Mouse (Mus musculus): Measurements from ENCODE around the gene Epb41l3. TPM values are rescaled to one million over a fixed set of nuclear protein-coding genes. Genes with fewer than 3 reads are reported as not detected.

Epb41l3 gene
- polyA plus RNA-seq, 1 experiment from 2014 or later: 118 TPM

DNA sequence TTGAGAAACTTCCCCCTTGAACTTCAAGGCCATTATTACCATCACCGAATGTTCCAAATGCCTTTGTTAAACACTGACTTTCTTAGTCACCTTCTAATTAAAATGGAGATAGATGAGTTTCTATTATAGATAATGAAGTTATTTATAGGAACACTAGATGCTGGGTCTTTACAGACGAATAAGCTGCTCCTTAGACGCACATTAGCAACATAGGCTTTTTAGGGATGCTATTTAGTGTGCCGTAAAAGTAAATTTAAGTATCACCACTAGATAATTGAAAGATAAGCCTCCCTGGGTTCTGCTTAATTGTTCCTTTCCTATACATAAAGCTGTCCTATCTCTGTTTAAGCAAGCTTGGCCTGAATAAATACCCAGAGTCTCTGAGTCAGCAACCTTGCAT is 226.1 kb downstream of the Epb41l3 start:
- Histone ChIP-seq H3K9me3 (no peaks in the 10 kb centered on the region), H3K4me1 (replicated peaks) (no peaks in the 10 kb centered on the region), H3K4me3 (replicated peaks) (no peak overlapping the region), H3K27ac (no peak overlapping the region), H3K27me3 (no peaks in the 10 kb centered on the region), H3K36me3 (no peaks in the 10 kb centered on the region), H3K9ac (replicated peaks) (no peak overlapping the region), H3K4me2 (no peak overlapping the region)
- ATAC-seq (ENCODE audit: insufficient number of reproducible peaks, insufficient read depth, low FRiP score, low TSS enrichment, low read depth): no peak
- 70% methylated on average over 4 of the region's 4 CpGs for WGBS

DNA sequence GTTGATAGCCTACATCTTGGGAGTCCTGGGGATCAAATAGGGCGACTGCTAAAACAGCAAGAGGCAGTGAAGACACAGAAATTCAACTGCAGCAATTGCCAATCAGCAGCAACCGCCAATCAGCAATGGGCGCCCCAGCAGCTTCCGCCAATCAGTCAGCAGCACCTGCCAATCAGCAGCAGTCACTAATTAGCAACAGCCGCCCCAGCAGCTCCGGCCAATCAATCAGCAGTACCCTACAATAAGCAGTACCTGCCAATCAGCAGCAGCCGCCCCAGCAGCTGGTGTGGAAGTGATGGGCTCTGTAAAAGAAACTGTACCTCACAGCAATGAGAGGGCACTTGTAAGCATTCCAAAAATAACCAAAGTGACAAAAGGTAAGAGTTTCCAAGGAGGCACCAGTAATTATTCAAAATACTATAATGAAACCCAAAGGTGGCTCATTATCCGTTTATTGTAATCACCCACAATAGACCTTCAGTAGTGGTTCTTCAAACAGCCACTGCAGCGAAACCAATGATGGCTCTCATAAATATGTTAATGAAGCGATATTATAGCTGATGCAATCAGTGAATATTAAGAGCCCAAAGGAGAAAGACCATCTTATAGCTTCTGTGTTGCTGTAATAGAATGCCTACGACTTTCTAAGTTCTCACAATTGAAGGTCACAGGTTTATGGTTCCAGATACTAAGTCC is 228.2 kb downstream of the Epb41l3 start:
- Histone ChIP-seq H3K27me3 (no peaks in the 10 kb centered on the region), H3K9ac (replicated peaks) (no peak overlapping the region), H3K4me1 (replicated peaks) (no peaks in the 10 kb centered on the region), H3K27ac (no peak overlapping the region), H3K36me3 (no peaks in the 10 kb centered on the region), H3K9me3 (no peaks in the 10 kb centered on the region), H3K4me3 (replicated peaks) (no peak overlapping the region), H3K4me2 (no peak overlapping the region)
- ATAC-seq (ENCODE audit: insufficient number of reproducible peaks, insufficient read depth, low FRiP score, low TSS enrichment, low read depth): no peak
- WGBS: 75% methylated on average over 11 of the region's 11 CpGs

DNA sequence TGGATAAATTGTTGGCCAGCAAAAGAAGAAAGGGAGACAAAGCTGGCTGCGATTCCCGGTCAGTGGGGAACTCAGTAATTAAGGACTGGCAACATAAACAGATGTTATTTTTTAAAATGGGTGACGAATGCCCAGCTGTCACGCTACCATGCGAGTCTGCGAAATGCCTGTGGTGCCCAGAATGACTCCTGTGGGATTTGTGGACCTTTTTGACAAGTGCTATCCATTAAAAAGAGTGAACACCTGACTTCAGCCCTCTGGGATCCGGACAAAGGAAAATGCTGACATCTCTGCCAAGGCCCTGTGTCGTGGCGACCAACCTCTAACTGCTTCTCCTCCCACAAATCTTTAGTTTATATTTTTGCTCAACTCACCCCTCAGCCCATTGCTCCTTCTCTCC is 232.2 kb downstream of the Epb41l3 start:
- no peak overlapping the region for H3K4me3 ChIP-seq (replicated peaks)
- no peak overlapping the region for H3K27ac ChIP-seq
- H3K36me3 ChIP-seq: no peaks in the 10 kb centered on the region
- WGBS: 69% methylated on average over 9 of the region's 9 CpGs
- H3K9me3 ChIP-seq: no peaks in the 10 kb centered on the region
- ATAC-seq (ENCODE audit: insufficient number of reproducible peaks, insufficient read depth, low FRiP score, low TSS enrichment, low read depth): no peak
- H3K4me2 ChIP-seq: no peak overlapping the region
- H3K4me1 ChIP-seq (replicated peaks): no peaks in the 10 kb centered on the region
- H3K9ac ChIP-seq (replicated peaks): no peak overlapping the region
- no peaks in the 10 kb centered on the region for H3K27me3 ChIP-seq

DNA sequence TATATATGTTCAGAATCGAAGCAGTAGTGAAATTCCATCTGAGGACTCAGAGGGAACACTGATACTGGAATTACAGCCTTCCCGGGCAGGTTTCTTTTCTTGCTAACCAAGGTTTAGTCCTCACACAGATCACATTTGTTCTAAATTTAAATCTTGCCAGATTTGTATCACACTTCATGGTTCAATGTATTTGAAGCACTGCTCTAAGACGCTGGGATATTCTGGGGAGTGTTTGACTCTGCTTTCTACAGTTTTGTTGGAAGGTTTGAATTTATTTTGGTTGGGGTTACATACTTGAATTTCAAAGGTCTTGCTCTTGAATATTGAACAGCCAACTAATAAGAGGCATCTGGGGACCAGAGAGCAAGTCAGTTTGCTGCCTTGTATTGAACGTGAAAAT is 234.4 kb downstream of the Epb41l3 start:
- Histone ChIP-seq H3K4me2 (no peak overlapping the region), H3K27ac (no peak overlapping the region), H3K9ac (replicated peaks) (no peak overlapping the region), H3K4me1 (replicated peaks) (no peaks in the 10 kb centered on the region), H3K36me3 (no peaks in the 10 kb centered on the region), H3K27me3 (no peaks in the 10 kb centered on the region), H3K4me3 (replicated peaks) (no peak overlapping the region), H3K9me3 (no peaks in the 10 kb centered on the region)
- ATAC-seq (ENCODE audit: insufficient number of reproducible peaks, insufficient read depth, low FRiP score, low TSS enrichment, low read depth): no peak
- 72% methylated on average over 4 of the region's 4 CpGs for WGBS

DNA sequence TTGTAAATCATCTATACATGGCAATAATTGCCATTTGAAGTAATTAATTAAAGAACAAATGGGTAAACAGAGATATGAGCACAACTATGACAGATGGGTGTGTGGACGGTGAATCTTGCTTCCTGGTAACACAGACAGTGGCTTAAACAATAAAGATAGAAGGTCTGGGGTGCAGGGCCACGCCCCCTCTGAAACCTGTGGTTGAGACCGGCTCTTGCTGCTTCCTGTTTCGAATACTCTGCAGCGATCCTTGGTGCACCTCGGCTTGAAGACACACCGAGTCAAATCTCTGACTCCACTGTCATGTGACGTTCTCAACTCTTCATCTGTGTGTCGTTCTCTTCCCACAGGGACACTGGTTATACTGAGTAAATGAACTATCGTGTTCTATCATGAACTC is 245.0 kb downstream of the Epb41l3 start:
- H3K9me3 ChIP-seq: no peaks in the 10 kb centered on the region
- no peaks in the 10 kb centered on the region for H3K4me1 ChIP-seq (replicated peaks)
- no peak overlapping the region for H3K27ac ChIP-seq
- 89% methylated on average over 10 of the region's 10 CpGs for WGBS
- no peaks in the 10 kb centered on the region for H3K36me3 ChIP-seq
- no peak overlapping the region for H3K9ac ChIP-seq (replicated peaks)
- H3K4me3 ChIP-seq (replicated peaks): no peak overlapping the region
- no peak overlapping the region for H3K4me2 ChIP-seq
- no peak for ATAC-seq (ENCODE audit: insufficient number of reproducible peaks, insufficient read depth, low FRiP score, low TSS enrichment, low read depth)
- no peaks in the 10 kb centered on the region for H3K27me3 ChIP-seq

DNA sequence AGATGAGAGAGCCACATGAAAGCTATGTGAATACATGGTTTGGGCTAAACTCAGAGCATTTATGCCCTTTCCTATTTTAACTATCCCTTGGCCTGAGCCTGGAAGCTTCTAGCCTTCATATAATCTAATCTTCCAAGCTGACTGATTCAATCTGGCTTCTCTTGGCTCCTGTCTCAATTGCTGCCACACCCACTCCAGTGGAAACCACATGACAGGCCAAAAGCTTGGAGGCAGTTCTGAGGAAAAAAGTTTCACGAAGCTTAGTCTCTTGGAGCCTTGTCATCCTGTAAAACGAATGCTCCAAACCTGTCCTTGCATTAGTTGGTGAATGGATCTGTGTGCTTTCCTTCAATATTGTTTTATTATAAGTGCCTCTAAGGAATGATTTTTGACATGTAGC is 247.2 kb downstream of the Epb41l3 start:
- WGBS: 91% methylated on average over 2 of the region's 2 CpGs
- no peak overlapping the region for H3K27ac ChIP-seq
- no peak overlapping the region for H3K4me2 ChIP-seq
- ATAC-seq (ENCODE audit: insufficient number of reproducible peaks, insufficient read depth, low FRiP score, low TSS enrichment, low read depth): no peak
- H3K36me3 ChIP-seq: no peaks in the 10 kb centered on the region
- no peaks in the 10 kb centered on the region for H3K27me3 ChIP-seq
- no peak overlapping the region for H3K9ac ChIP-seq (replicated peaks)
- no peaks in the 10 kb centered on the region for H3K4me1 ChIP-seq (replicated peaks)
- H3K4me3 ChIP-seq (replicated peaks): no peak overlapping the region
- no peaks in the 10 kb centered on the region for H3K9me3 ChIP-seq

Other genes with a start within 250 kb of the Epb41l3 start
- gene Tmem200c, start 249.1 kb upstream of the Epb41l3 start, polyA plus RNA-seq (2016; fragmentation: Nextera tagmentation; extraction: Ambion mirVana): 3.5 and 4.3 TPM in 2 replicates

Data from limb, embryonic 12.5 days (tissue).